Mouse (Mus musculus) lung, embryonic 16.5 days (tissue): ENCODE measurements around the gene Cltc. TPM values are rescaled to one million over a fixed set of nuclear protein-coding genes. Genes with fewer than 3 reads are reported as not detected.

Experiments used
- ATAC-seq: fragments of 200-750 bp; cut with Nextera tagmentation; 2 replicates; pipeline ENCODE4 v1.8.0; 2017; ENCODE audit warnings: low read depth, mild to moderate bottlenecking, moderate library complexity
- H3K27ac ChIP-seq: fragments of 300-500 bp; sonication (generic); 2 replicates; pipeline ENCODE4 v1.5.1; 2014; ENCODE audit warnings: mild to moderate bottlenecking, control low read depth, low read length
- H3K27me3 ChIP-seq: fragments of 300-500 bp; sonication (generic); 2 replicates; pipeline ENCODE4 v1.6.1; 2014; ENCODE audit warnings: low read depth, low read length, mixed read lengths; ENCODE audit not compliant: control insufficient read depth, insufficient read depth
- H3K36me3 ChIP-seq: fragments of 300-500 bp; sonication (generic); 2 replicates; pipeline ENCODE4 v1.6.1; 2014; ENCODE audit warnings: low read length; ENCODE audit not compliant: control insufficient read depth, insufficient read depth
- H3K4me1 ChIP-seq: fragments of 300-500 bp; sonication (generic); replicated peaks from 2 replicates; pipeline ENCODE4 v1.6.1; 2014; ENCODE audit warnings: low read length, mixed read lengths; ENCODE audit not compliant: control insufficient read depth, insufficient read depth
- H3K4me2 ChIP-seq: fragments of 300-500 bp; sonication (generic); 2 replicates; pipeline ENCODE4 v1.6.1; 2014; ENCODE audit warnings: low read depth, low read length, control low read depth
- H3K4me3 ChIP-seq: fragments of 300-500 bp; sonication (generic); 2 replicates; pipeline ENCODE4 v1.5.1; 2014; ENCODE audit warnings: mild to moderate bottlenecking, low read length, control low read depth
- H3K9ac ChIP-seq: fragments of 300-500 bp; sonication (generic); 2 replicates; pipeline ENCODE4 v1.6.1; 2014; ENCODE audit warnings: low read length, control low read depth
- H3K9me3 ChIP-seq: fragments of 300-500 bp; sonication (generic); 2 replicates; pipeline ENCODE4 v1.6.1; 2016; ENCODE audit warnings: low read length; ENCODE audit not compliant: control insufficient read depth
- WGBS: fragments of 180-500 bp; shearing (Covaris S2); extraction: QIAGEN DNeasy Blood & Tissue Kit; methylation state at CpG from one replicate; pipeline ENCODE4 v1.1.7; 2014; 5-methylcytosine and 5-hydroxymethylcytosine counted together
- polyA plus RNA-seq: library from polyadenylated mRNA; unstranded; fragments of >200 nt; fragmentation: Nextera tagmentation; extraction: Ambion mirVana; gene quantifications from 2 replicates; pipeline ENCODE4 v1.2.1, GENCODE M21; 2015

The Cltc gene
- polyA plus RNA-seq, 1 experiment from 2014 or later: 134 TPM

DNA sequence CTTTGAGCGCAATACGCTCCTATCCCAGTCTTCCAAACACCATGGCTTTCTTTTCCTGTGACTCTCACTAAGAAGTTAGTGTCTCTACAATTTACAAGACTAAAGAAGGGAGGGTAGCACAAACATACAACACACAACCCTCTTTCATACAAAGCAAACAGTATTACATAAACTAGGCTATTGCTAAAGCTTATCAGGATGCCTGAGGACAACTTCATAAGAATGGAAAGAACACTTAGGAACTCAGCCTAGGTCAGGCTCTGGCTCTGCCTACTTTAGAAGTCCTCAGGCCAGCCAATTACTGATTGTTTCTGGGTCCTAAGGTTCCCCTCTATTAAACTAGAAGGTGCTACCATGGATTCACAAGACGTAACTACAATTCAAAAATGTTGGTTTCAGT is 76.6 kb downstream of the Cltc start:
- no peak overlapping the region for H3K27ac ChIP-seq
- WGBS: 90% methylated on average over 3 of the region's 3 CpGs
- no peaks in the 10 kb centered on the region for H3K36me3 ChIP-seq
- no peak overlapping the region for H3K4me2 ChIP-seq
- H3K4me3 ChIP-seq: no peak overlapping the region
- ATAC-seq: no peak
- peaks cover 19% of the 10 kb centered on the region for H3K4me1 ChIP-seq
- H3K9ac ChIP-seq: no peak overlapping the region
- no peaks in the 10 kb centered on the region for H3K9me3 ChIP-seq
- H3K27me3 ChIP-seq: no peaks in the 10 kb centered on the region

DNA sequence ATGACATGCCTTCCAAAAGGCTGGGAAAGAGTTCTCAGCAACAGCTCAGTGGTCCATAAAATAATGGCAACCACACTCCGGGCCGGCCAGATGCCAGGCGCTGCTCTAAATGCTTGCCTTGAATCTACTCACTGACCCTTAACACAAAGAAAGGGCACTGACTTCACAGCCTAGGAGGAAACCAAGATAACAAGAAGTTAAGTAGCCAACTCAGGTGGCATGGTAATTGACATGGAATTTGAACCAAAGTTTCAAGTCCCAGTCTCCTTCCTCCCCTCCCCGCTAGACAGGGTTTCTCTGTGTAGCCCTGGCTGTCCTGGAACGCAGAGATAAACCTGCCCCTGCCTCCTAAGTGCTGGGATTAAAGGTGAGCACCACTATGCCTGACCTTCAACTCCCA is 78.4 kb downstream of the Cltc start:
- WGBS: 68% methylated on average over 5 of the region's 5 CpGs
- no peaks in the 10 kb centered on the region for H3K36me3 ChIP-seq
- H3K9ac ChIP-seq: no peak overlapping the region
- H3K27me3 ChIP-seq: no peaks in the 10 kb centered on the region
- H3K4me3 ChIP-seq: no peak overlapping the region
- H3K27ac ChIP-seq: no peak overlapping the region
- H3K4me2 ChIP-seq: no peak overlapping the region
- no peaks in the 10 kb centered on the region for H3K9me3 ChIP-seq
- ATAC-seq: no peak
- H3K4me1 ChIP-seq: peaks cover 9% of the 10 kb centered on the region

DNA sequence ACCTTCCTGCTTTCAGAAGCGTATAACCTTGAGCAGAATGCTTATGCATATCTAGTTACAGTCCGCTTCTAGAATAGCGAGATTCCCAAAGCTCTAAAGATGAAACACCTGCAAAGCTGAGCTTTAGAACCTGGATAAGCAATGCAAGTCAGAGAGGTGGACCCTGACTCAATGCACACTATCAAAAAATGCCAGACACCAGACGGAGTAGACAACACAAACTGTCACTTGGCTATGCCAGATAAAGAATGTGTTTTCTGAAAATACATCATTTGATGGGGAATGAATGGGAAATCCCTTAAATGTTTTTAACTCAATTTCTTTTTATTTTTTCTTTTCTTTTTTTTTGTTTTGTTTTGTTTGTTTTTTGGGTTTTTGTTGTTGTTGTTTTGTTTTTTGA is 81.8 kb downstream of the Cltc start:
- H3K27me3 ChIP-seq: no peaks in the 10 kb centered on the region
- H3K4me3 ChIP-seq: no peak overlapping the region
- H3K27ac ChIP-seq: no peak overlapping the region
- no peak overlapping the region for H3K4me2 ChIP-seq
- no peak for ATAC-seq
- no peaks in the 10 kb centered on the region for H3K9me3 ChIP-seq
- 83% methylated on average over 4 of the region's 4 CpGs for WGBS
- H3K4me1 ChIP-seq: no peaks in the 10 kb centered on the region
- no peaks in the 10 kb centered on the region for H3K36me3 ChIP-seq
- no peak overlapping the region for H3K9ac ChIP-seq

DNA sequence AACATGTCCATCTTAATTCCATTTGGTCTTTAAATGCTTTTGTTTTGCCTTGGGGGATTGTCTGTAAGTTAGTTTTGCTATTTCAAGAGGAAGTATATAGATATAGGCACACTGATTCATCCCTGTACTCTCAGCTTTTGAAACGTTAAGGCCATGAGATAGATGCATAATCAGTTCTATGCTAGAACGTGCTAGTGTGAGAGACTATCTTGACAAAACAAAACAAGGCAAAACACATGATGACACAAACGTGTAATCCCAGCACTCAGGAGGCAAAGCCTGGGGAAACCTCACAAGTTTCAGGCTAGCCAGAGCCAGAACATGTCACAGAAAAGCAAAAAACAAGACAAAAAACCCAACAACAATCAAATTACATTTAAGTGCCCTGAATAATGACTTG is 84.6 kb downstream of the Cltc start:
- whole genome bisulfite sequencing: 68% methylated on average over 3 of the region's 3 CpGs
- no peaks in the 10 kb centered on the region for H3K4me1 ChIP-seq
- H3K36me3 ChIP-seq: no peaks in the 10 kb centered on the region
- no peak overlapping the region for H3K27ac ChIP-seq
- no peaks in the 10 kb centered on the region for H3K27me3 ChIP-seq
- H3K4me2 ChIP-seq: no peak overlapping the region
- no peak overlapping the region for H3K4me3 ChIP-seq
- no peak for ATAC-seq
- H3K9me3 ChIP-seq: no peaks in the 10 kb centered on the region
- H3K9ac ChIP-seq: no peak overlapping the region

DNA sequence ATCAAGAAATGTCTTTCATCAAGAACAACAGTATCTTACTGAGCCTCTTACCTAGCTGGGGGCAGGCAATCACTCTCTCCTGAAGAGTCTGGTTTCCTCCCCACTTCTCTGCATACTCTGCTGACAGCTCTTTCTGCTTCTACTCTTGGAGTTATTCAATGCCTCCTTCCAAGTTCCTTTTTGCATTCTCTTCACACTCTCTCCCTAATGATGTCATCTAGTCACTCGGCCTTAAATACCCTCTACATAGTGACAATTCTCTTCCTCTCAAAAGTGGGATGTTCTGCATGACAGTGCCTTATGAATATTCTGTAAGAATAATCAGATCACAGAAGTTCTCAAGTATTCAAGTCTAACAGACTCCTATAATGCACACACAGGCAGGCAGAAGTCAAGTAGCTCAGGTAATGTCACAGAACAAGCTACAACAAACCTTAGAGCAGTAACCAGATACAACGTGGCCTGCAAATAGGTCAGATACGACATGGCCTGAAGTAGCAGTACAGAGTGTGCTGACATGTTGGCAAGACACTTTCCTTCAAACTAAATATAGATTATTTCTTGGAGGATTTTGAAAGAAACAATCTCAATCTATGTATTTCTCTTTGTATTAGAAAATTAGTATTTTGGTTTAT is 86.2 kb downstream of the Cltc start:
- Histone ChIP-seq H3K4me1 (no peaks in the 10 kb centered on the region), H3K27ac (no peak overlapping the region), H3K36me3 (no peaks in the 10 kb centered on the region), H3K9ac (no peak overlapping the region), H3K4me3 (no peak overlapping the region), H3K27me3 (no peaks in the 10 kb centered on the region), H3K9me3 (no peaks in the 10 kb centered on the region), H3K4me2 (no peak overlapping the region)
- ATAC-seq: no peak
- 60% methylated on average over 3 of the region's 3 CpGs for WGBS

DNA sequence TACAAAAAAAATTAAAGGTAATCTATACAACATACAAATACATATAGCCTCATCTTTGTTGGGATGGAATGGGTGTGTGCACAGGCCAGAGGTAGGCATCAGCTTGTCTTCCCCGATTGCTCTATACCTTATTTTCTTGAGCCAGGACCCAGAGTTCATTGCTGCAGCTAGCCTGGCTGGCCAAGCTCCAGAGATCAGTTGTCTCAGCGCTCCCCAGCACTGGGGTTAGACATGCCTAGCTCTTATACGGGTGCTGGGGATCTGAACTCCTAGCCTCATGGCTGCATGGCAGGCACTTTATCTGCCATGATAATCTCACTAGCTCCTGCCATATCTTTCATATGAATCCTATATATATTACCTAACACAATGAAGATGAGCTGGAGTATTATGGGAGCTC is 89.2 kb downstream of the Cltc start:
- ATAC-seq: no peak
- 86% methylated on average over 3 of the region's 3 CpGs for WGBS
- peaks cover 3% of the 10 kb centered on the region for H3K36me3 ChIP-seq

DNA sequence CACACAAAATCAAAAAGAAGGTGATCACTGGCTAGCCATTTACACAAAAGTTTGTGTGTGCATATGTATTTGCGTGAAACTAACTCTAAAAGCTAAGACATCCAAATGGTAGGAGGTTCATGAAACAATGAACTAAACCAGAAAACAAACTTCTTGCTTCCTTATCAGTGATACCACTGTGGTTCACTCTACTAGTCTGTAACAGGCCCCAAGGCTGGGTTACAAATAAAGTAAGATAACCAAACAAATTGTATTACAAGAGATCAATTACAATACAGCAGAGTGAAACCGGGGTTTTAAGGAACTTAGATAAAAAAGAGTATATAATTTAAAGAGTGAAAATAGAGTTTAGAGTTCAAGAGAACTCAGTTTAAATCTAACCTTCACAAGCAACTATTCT is 89.8 kb downstream of the Cltc start:
- Histone ChIP-seq H3K4me3 (no peak overlapping the region), H3K9me3 (no peaks in the 10 kb centered on the region), H3K9ac (no peak overlapping the region), H3K36me3 (peaks cover 3% of the 10 kb centered on the region), H3K27me3 (no peaks in the 10 kb centered on the region), H3K4me1 (no peaks in the 10 kb centered on the region), H3K27ac (no peak overlapping the region), H3K4me2 (no peak overlapping the region)
- no peak for ATAC-seq
- WGBS: 86% methylated on average over 2 of the region's 2 CpGs

More for the DNA sequence above, 89.2 kb downstream of the Cltc start:
- Histone ChIP-seq H3K27ac (no peak overlapping the region), H3K9ac (no peak overlapping the region), H3K27me3 (no peaks in the 10 kb centered on the region), H3K9me3 (no peaks in the 10 kb centered on the region), H3K4me2 (no peak overlapping the region), H3K4me1 (no peaks in the 10 kb centered on the region), H3K4me3 (no peak overlapping the region)

DNA sequence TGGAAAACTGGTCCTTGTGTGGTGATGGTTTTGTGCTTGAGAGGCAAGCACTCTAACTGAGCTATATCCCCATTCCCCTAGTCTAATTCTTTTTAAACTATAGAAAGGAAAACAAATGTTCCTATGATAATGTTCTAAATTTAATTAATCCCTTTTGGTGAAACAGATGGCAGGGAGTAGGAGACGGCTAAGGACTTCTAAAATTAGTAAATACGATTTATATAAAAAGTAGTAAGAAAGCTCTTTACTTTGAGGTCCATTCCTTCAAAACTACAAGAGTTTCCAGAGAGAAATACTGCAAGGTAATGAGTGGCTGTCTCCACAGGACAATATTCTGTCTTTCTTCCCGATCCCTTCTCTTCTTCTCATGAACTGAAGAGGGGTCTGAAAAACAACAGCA is 93.0 kb downstream of the Cltc start:
- no peak for ATAC-seq
- Histone ChIP-seq H3K4me3 (no peak overlapping the region), H3K9ac (no peak overlapping the region), H3K4me2 (no peak overlapping the region), H3K9me3 (no peaks in the 10 kb centered on the region), H3K27me3 (no peaks in the 10 kb centered on the region), H3K27ac (no peak overlapping the region), H3K36me3 (peaks cover 3% of the 10 kb centered on the region), H3K4me1 (no peaks in the 10 kb centered on the region)
- WGBS: 85% methylated on average over 3 of the region's 3 CpGs

DNA sequence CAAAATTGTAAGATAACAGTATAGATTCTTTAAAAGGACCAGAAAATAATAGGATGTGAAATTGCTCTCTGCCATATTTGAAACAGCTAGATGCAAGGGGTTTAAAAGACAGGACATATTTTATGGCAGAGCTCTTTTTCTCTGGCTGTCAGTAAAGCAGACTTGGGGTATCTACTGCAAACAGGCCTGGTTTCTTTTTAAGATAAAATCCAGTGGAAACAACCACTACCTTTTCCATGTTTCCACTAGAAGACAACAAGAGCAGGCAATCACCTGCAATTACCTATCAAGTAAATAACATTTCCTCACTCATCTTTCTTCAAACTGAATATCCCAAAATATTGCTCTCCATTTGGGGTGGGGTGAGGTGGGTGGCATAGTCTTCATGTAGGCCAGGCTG is 93.4 kb downstream of the Cltc start:
- no peak overlapping the region for H3K27ac ChIP-seq
- no peak overlapping the region for H3K4me2 ChIP-seq
- H3K36me3 ChIP-seq: peaks cover 3% of the 10 kb centered on the region
- no peaks in the 10 kb centered on the region for H3K27me3 ChIP-seq
- H3K9me3 ChIP-seq: no peaks in the 10 kb centered on the region
- no peak overlapping the region for H3K4me3 ChIP-seq
- H3K9ac ChIP-seq: no peak overlapping the region
- no peak for ATAC-seq
- H3K4me1 ChIP-seq: no peaks in the 10 kb centered on the region
